Mouse (Mus musculus): ENCODE measurements around the gene Mtmr11. TPM values are rescaled to one million over a fixed set of nuclear protein-coding genes. Genes with fewer than 3 reads are reported as not detected.

Mtmr11 gene
- polyA plus RNA-seq, 1 experiment from 2014 or later = 27.1 TPM

- Histone ChIP-seq H3K4me1 (replicated peaks; ENCODE audit: insufficient read depth, low read length) (peaks cover 33% of the 10 kb centered on the region), H3K27me3 (ENCODE audit: insufficient read depth, low read length) (no peaks in the 10 kb centered on the region), H3K27ac (peak within 1 kb of the TSS; percentile 99), H3K4me3 (replicated peaks; ENCODE audit: low read depth, low read length) (peak within 1 kb of the TSS; percentile 69), H3K36me3 (ENCODE audit: insufficient read depth, low read length) (no peaks in the 10 kb centered on the region), H3K9ac (ENCODE audit: low read depth, low read length) (peak within 1 kb of the TSS; percentile 82), H3K9me3 (replicated peaks; ENCODE audit: low read length) (no peaks in the 10 kb centered on the region), H3K4me2 (ENCODE audit: low read length) (peak within 1 kb of the TSS; percentile 60)
- ATAC-seq (replicated peaks; ENCODE audit: low FRiP score, low read depth) = peak; percentile 91
- under 1% methylated on average over 43 of the region's 43 CpGs for WGBS
- no peak for TF ChIP-seq CTCF (IDR thresholded peaks at IDR 0.05; ENCODE audit: low read depth)
- peak; percentile 98 for DNase-seq (ENCODE audit: low spot score)
These were observed 59.2 kb downstream of the Mtmr11 start, which contains the start of the genes Hist2h2ac and Hist2h2be for GRCm38 (mm10) chr3:96220765-96221639. Gene Hist2h2ac (minus strand): TSS chr3:96220880. Gene Hist2h2be (plus strand): TSS chr3:96221119.

Small RNA genes lying within 50 kb of the gene (microRNA-seq; reads per million reads assigned to microRNA genes)
- not detected for gene Gm44492

Other genes with a start within 250 kb of the Mtmr11 start
- gene Anp32e, start 232.8 kb upstream of the Mtmr11 start, polyA plus RNA-seq (2015; fragmentation: Nextera tagmentation; extraction: Ambion mirVana) = 128 and 151 TPM in 2 replicates
- gene Plekho1, start 166.0 kb upstream of the Mtmr11 start, polyA plus RNA-seq (2015; fragmentation: Nextera tagmentation; extraction: Ambion mirVana) = 41.5 and 42.5 TPM in 2 replicates
- gene Vps45, start 103.5 kb upstream of the Mtmr11 start, polyA plus RNA-seq (2015; fragmentation: Nextera tagmentation; extraction: Ambion mirVana) = 38.1 and 41.9 TPM in 2 replicates
- 20.7 and 21.8 TPM in 2 replicates for gene Otud7b, start 57.5 kb upstream of the Mtmr11 start, polyA plus RNA-seq (2015; fragmentation: Nextera tagmentation; extraction: Ambion mirVana)
- 128 and 138 TPM in 2 replicates for gene Sf3b4, start 10.3 kb downstream of the Mtmr11 start, polyA plus RNA-seq (2015; fragmentation: Nextera tagmentation; extraction: Ambion mirVana)
- gene Sv2a, start 19.1 kb downstream of the Mtmr11 start, polyA plus RNA-seq (2015; fragmentation: Nextera tagmentation; extraction: Ambion mirVana) = 9.4 and 12.2 TPM in 2 replicates
- gene Bola1, start 57.7 kb downstream of the Mtmr11 start, polyA plus RNA-seq (2015; fragmentation: Nextera tagmentation; extraction: Ambion mirVana) = 66.4 and 70.5 TPM in 2 replicates
- not detected in 2 replicates for gene Hist2h2ab, start 57.9 kb downstream of the Mtmr11 start, polyA plus RNA-seq (2015; fragmentation: Nextera tagmentation; extraction: Ambion mirVana)
- 7.5 and 8.5 TPM in 2 replicates for gene Hist2h2ac, start 58.9 kb downstream of the Mtmr11 start, polyA plus RNA-seq (2015; fragmentation: Nextera tagmentation; extraction: Ambion mirVana)
- 8.7 and 8.9 TPM in 2 replicates for gene Hist2h2be, start 59.1 kb downstream of the Mtmr11 start, polyA plus RNA-seq (2015; fragmentation: Nextera tagmentation; extraction: Ambion mirVana)
- gene Hist2h3c2, start 77.1 kb downstream of the Mtmr11 start, polyA plus RNA-seq (2015; fragmentation: Nextera tagmentation; extraction: Ambion mirVana) = 2.1 and 2.3 TPM in 2 replicates
- gene Hist2h2aa2, start 78.3 kb downstream of the Mtmr11 start, polyA plus RNA-seq (2015; fragmentation: Nextera tagmentation; extraction: Ambion mirVana) = 86.7 and 107 TPM in 2 replicates
- 30.9 and 33.5 TPM in 2 replicates for gene Hist2h2aa1, start 83.5 kb downstream of the Mtmr11 start, polyA plus RNA-seq (2015; fragmentation: Nextera tagmentation; extraction: Ambion mirVana)
- 0.62 and 1.0 TPM in 2 replicates for gene Hist2h3c1, start 84.7 kb downstream of the Mtmr11 start, polyA plus RNA-seq (2015; fragmentation: Nextera tagmentation; extraction: Ambion mirVana)
- gene Hist2h4, start 101.3 kb downstream of the Mtmr11 start, polyA plus RNA-seq (2015; fragmentation: Nextera tagmentation; extraction: Ambion mirVana) = 9.6 and 9.9 TPM in 2 replicates
- 34.6 and 36.5 TPM in 2 replicates for gene Hist2h3b, start 106.7 kb downstream of the Mtmr11 start, polyA plus RNA-seq (2015; fragmentation: Nextera tagmentation; extraction: Ambion mirVana)
- 4.9 and 5.4 TPM in 2 replicates for gene Hist2h2bb, start 107.7 kb downstream of the Mtmr11 start, polyA plus RNA-seq (2015; fragmentation: Nextera tagmentation; extraction: Ambion mirVana)
- gene Fcgr1, start 132.0 kb downstream of the Mtmr11 start, polyA plus RNA-seq (2015; fragmentation: Nextera tagmentation; extraction: Ambion mirVana) = 2.0 and 2.5 TPM in 2 replicates